Mouse (Mus musculus): Measurements from ENCODE around the gene Cerk. TPM values are rescaled to one million over a fixed set of nuclear protein-coding genes. Genes with fewer than 3 reads are reported as not detected.

Cerk gene
- total and polyA plus RNA-seq, 3 experiments, result 2.5 to 10.3 (median 4.4) TPM

DNA sequence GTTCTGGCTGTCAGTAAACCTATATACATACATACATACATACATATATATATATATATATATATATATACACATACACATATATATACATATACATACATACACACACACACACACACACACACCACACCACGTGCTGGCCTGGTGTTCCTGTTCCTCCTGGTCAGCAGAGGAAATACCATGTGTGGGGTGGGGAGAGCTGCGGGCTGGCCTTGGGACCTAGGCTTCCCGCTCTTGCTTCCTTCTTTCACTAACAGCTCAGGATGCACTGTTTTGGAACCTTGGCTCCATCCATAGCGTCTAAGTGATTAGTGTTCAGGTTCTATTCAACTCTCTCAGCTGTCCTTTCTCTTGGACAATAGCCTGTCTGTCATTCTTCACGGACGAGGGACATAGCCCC, 80.2 kb downstream of the Cerk start:
- peaks cover 28% of the 10 kb centered on the region for H3K27me3 ChIP-seq (replicated peaks)
- dilution Hi-C loops (cut with MboI; ENCODE audit: extremely low pct_ligation_motif_present, extremely low pct_unique_long_range_greater_than_20kb, low sequenced_read_pairs), result no loop called here
- DNase-seq (ENCODE audit: extremely low read depth), result no peak
- no peaks in the 10 kb centered on the region for H3K9me3 ChIP-seq (replicated peaks; ENCODE audit: low read length)
- in situ Hi-C loops (cut with MboI; ENCODE audit: low pct_ligation_motif_present, low pct_unique_long_range_greater_than_20kb, low sequenced_read_pairs), result no loop called here
- TF ChIP-seq CHD1 (IDR thresholded peaks at IDR 0.05; ENCODE audit: low read depth, low read length) (no peak), JUND (conservative IDR thresholded peaks at IDR 0.05; ENCODE audit: low read depth, low read length) (no peak), TCF12 (IDR thresholded peaks at IDR 0.05; ENCODE audit: low read depth, low read length) (no peak), NRF1 (IDR thresholded peaks at IDR 0.05; ENCODE audit: low read depth, low read length) (no peak), ETS1 (conservative IDR thresholded peaks at IDR 0.05; ENCODE audit: low read depth, low read length) (no peak), MXI1 (IDR thresholded peaks at IDR 0.05; ENCODE audit: low read depth, low read length) (no peak), ZC3H11A (IDR thresholded peaks at IDR 0.05; ENCODE audit: low read depth, low read length) (no peak), SMC3 (IDR thresholded peaks at IDR 0.05; ENCODE audit: low read depth, low read length) (no peak), EP300 (IDR thresholded peaks at IDR 0.05; ENCODE audit: low read length) (no peak)
- no peak overlapping the region for H3K9ac ChIP-seq (ENCODE audit: insufficient read depth, low read depth)
- H3K4me3 ChIP-seq (replicated peaks in 1 of 3; ENCODE audit: low read depth in 2 of 3, low read length in 2 of 3, poor library complexity in 1 of 3), result no peak overlapping the region
- H3K4me2 ChIP-seq (ENCODE audit: insufficient read depth, low read depth, poor library complexity, severe bottlenecking), result no peak overlapping the region
- no peaks in the 10 kb centered on the region for H3K79me2 ChIP-seq (replicated peaks; ENCODE audit: control insufficient read depth, extremely low read depth, insufficient read depth, poor library complexity, severe bottlenecking)
- no peak overlapping the region for H3K27ac ChIP-seq (ENCODE audit: insufficient read depth, low read depth)
- peaks cover 3 to 27% of the 10 kb centered on the region in 2 experiments; a peak in 2 of 4 replicates for H3K4me1 ChIP-seq (ENCODE audit: control insufficient read depth in 1 of 2, insufficient read depth in 2 of 2)
- no peaks in the 10 kb centered on the region for H3K36me3 ChIP-seq (replicated peaks in 1 of 2; ENCODE audit: control insufficient read depth in 1 of 2, insufficient read depth in 1 of 2, low read length in 1 of 2)

- no peak for DNase-seq (ENCODE audit: extremely low read depth)
- Histone ChIP-seq H3K4me3 (replicated peaks in 1 of 3; ENCODE audit: low read depth in 2 of 3, low read length in 2 of 3, poor library complexity in 1 of 3) (no peak overlapping the region), H3K27ac (ENCODE audit: insufficient read depth, low read depth) (no peak overlapping the region), H3K4me2 (ENCODE audit: insufficient read depth, low read depth, poor library complexity, severe bottlenecking) (no peak overlapping the region), H3K79me2 (replicated peaks; ENCODE audit: control insufficient read depth, extremely low read depth, insufficient read depth, poor library complexity, severe bottlenecking) (no peaks in the 10 kb centered on the region), H3K36me3 (replicated peaks in 1 of 2; ENCODE audit: control insufficient read depth in 1 of 2, insufficient read depth in 1 of 2, low read length in 1 of 2) (no peaks in the 10 kb centered on the region), H3K4me1 (ENCODE audit: control insufficient read depth in 1 of 2, insufficient read depth in 2 of 2) (peaks cover 0 to 26% of the 10 kb centered on the region in 2 experiments; a peak in 2 of 4 replicates), H3K9ac (ENCODE audit: insufficient read depth, low read depth) (no peak overlapping the region), H3K9me3 (replicated peaks; ENCODE audit: low read length) (no peaks in the 10 kb centered on the region), H3K27me3 (replicated peaks) (peaks cover 31% of the 10 kb centered on the region)
- no peak for TF ChIP-seq USF2 (conservative IDR thresholded peaks at IDR 0.05; ENCODE audit: low read depth, low read length)
- in situ Hi-C loops (cut with MboI; ENCODE audit: low pct_ligation_motif_present, low pct_unique_long_range_greater_than_20kb, low sequenced_read_pairs), result no loop called here
- dilution Hi-C loops (cut with MboI; ENCODE audit: extremely low pct_ligation_motif_present, extremely low pct_unique_long_range_greater_than_20kb, low sequenced_read_pairs), result no loop called here
These were observed 80.6 kb downstream of the Cerk start for GRCm38 (mm10) chr15:86105345-86105697.

GRCm38 (mm10) chr15:86104401-86105344, 81.3 kb downstream of the Cerk start:
- Histone ChIP-seq H3K4me2 (ENCODE audit: insufficient read depth, low read depth, poor library complexity, severe bottlenecking) (no peak overlapping the region), H3K9me3 (replicated peaks; ENCODE audit: low read length) (no peaks in the 10 kb centered on the region), H3K27ac (ENCODE audit: insufficient read depth, low read depth) (no peak overlapping the region), H3K4me3 (replicated peaks in 1 of 3; ENCODE audit: low read depth in 2 of 3, low read length in 2 of 3, poor library complexity in 1 of 3) (no peak overlapping the region), H3K9ac (ENCODE audit: insufficient read depth, low read depth) (no peak overlapping the region), H3K79me2 (replicated peaks; ENCODE audit: control insufficient read depth, extremely low read depth, insufficient read depth, poor library complexity, severe bottlenecking) (no peaks in the 10 kb centered on the region), H3K36me3 (replicated peaks in 1 of 2; ENCODE audit: control insufficient read depth in 1 of 2, insufficient read depth in 1 of 2, low read length in 1 of 2) (no peaks in the 10 kb centered on the region), H3K4me1 (ENCODE audit: control insufficient read depth in 1 of 2, insufficient read depth in 2 of 2) (peaks cover 0 to 20% of the 10 kb centered on the region in 2 experiments; a peak in 2 of 4 replicates), H3K27me3 (replicated peaks) (peaks cover 34% of the 10 kb centered on the region)
- DNase-seq (ENCODE audit: extremely low read depth), result no peak
- no peak for TF ChIP-seq CTCF (conservative IDR thresholded peaks at IDR 0.05 in 1 of 2, IDR thresholded peaks at IDR 0.05 in 1 of 2; ENCODE audit: low read depth in 2 of 2, low read length in 2 of 2)
- TF ChIP-seq POLR2A (IDR thresholded peaks at IDR 0.05; ENCODE audit: low read depth, low read length), result no peak
- no peak for TF ChIP-seq ETS1 (conservative IDR thresholded peaks at IDR 0.05; ENCODE audit: low read depth, low read length)
- no peak for TF ChIP-seq MYC (IDR thresholded peaks at IDR 0.05; ENCODE audit: low read depth, low read length)
- TF ChIP-seq KAT2A (IDR thresholded peaks at IDR 0.05; ENCODE audit: insufficient replicate concordance, low read length), result no peak
- TF ChIP-seq SIN3A (IDR thresholded peaks at IDR 0.05; ENCODE audit: low read length), result no peak
- TF ChIP-seq CHD2 (IDR thresholded peaks at IDR 0.05; ENCODE audit: low read length), result no peak
- TF ChIP-seq GABPA (IDR thresholded peaks at IDR 0.05; ENCODE audit: insufficient replicate concordance, low read depth, low read length), result no peak
- TF ChIP-seq ZMIZ1 (IDR thresholded peaks at IDR 0.05; ENCODE audit: low read depth, low read length), result no peak
- TF ChIP-seq MXI1 (IDR thresholded peaks at IDR 0.05; ENCODE audit: low read depth, low read length), result no peak
- no peak for TF ChIP-seq ZKSCAN1 (IDR thresholded peaks at IDR 0.05; ENCODE audit: borderline replicate concordance, low read depth, low read length)
- no peak for TF ChIP-seq PAX5 (IDR thresholded peaks at IDR 0.05; ENCODE audit: low read length)
- no peak for TF ChIP-seq POLR2AphosphoS2 (IDR thresholded peaks at IDR 0.05; ENCODE audit: low read depth, low read length)
- TF ChIP-seq E2F4 (IDR thresholded peaks at IDR 0.05; ENCODE audit: insufficient replicate concordance, low read depth, low read length), result no peak
- TF ChIP-seq MAX (IDR thresholded peaks at IDR 0.05; ENCODE audit: low read length), result no peak
- dilution Hi-C loops (cut with MboI; ENCODE audit: extremely low pct_ligation_motif_present, extremely low pct_unique_long_range_greater_than_20kb, low sequenced_read_pairs) (no loop called here), in situ Hi-C loops (cut with MboI; ENCODE audit: low pct_ligation_motif_present, low pct_unique_long_range_greater_than_20kb, low sequenced_read_pairs) (no loop called here)

Data from CH12.LX (cell line).